Comparison of ENCODE assay signal across 8 mouse cellular contexts in the genomic region with DNA sequence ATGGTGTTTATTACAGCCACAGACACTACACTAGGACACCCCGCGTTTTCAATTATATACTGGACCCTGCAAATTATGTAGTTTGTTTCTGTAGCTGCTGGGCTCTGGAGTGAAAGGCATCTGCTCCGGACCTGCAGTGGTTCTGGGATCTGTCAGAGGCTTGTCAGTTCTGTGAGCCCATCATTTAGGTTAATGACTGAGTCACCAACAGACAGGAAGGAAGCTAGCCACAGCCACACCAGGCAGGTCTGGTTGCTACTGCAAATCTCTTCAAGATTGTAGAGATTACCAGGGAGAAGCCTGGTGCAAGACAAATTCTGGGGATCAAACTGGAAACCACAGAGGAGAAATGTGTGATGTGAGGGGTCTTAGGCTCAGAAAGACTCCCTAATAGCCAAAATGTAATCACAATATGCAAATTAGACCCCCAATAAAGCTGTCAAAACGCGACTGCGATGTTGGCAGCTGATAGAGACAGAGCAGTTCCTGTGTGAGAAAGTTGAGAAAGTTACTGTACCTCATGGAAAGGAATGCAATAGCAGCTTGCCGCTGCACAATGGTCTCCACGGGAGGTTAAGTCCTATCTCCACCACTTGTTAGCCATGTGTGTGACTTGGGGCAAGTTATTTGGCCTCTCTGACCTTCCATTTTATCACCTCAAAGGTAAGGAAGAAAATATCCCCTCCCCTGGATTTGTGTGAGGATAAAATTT. TPM values are rescaled to one million over a fixed set of nuclear protein-coding genes. Genes with fewer than 3 reads are reported as not detected.
A peak's percentile ranks its signal among the peaks of the same experiment; 100 is the strongest.
DNase-seq lines count a peak whose midpoint lies in the region; ATAC-seq lines count a peak whose summit lies in the region.
"Had no signal": no experiment of that assay in that cellular context is flagged by ENCODE, and none has a peak within 500 bp of the region (broad histone marks: within the 10 kb centered on the region; RNA-seq: fewer than 3 reads in every experiment).

No protein-coding gene starts in this region.

- H3K27me3 ChIP-seq in hindbrain, embryonic 13.5 days: no peaks in the 10 kb centered on the region
- H3K27me3 ChIP-seq in hindbrain, embryonic 11.5 days (ENCODE audit: control insufficient read depth, insufficient read depth, low read length): no peaks in the 10 kb centered on the region
- no peaks in the 10 kb centered on the region for H3K27me3 ChIP-seq in liver, embryonic 12.5 days (replicated peaks)

- DNase-seq in hindbrain, embryonic 11.5 days (ENCODE audit: low spot score): no peak
- DNase-seq: spleen, adult 18-20 months had no signal

- H3K4me3 ChIP-seq in hindbrain, embryonic 13.5 days: no peak overlapping the region
- H3K4me3 ChIP-seq in hindbrain, embryonic 11.5 days (ENCODE audit: low read depth, low read length): no peak overlapping the region
- no peak overlapping the region for H3K4me3 ChIP-seq in brown adipose tissue, adult 24 weeks (ENCODE audit: insufficient read depth, low read depth, low read length)
- no peak overlapping the region for H3K4me3 ChIP-seq in liver, embryonic 12.5 days

- no peak overlapping the region for H3K9ac ChIP-seq in hindbrain, embryonic 13.5 days
- H3K9ac ChIP-seq in hindbrain, embryonic 11.5 days (ENCODE audit: low read depth, low read length): no peak overlapping the region
- H3K9ac ChIP-seq in liver, embryonic 12.5 days: no peak overlapping the region

- no peak overlapping the region for H3K4me2 ChIP-seq in hindbrain, embryonic 13.5 days
- H3K4me2 ChIP-seq in hindbrain, embryonic 11.5 days (replicated peaks; ENCODE audit: low read depth, low read length): no peak overlapping the region
- no peak overlapping the region for H3K4me2 ChIP-seq in liver, embryonic 12.5 days

- ATAC-seq in hindbrain, embryonic 13.5 days (ENCODE audit: low FRiP score): no peak
- ATAC-seq in hindbrain, embryonic 11.5 days (ENCODE audit: low FRiP score): no peak
- ATAC-seq in CD4-positive, CD25-positive, alpha-beta regulatory T cell, adult 4 months: peak; percentile 82
- ATAC-seq in liver, embryonic 12.5 days: no peak
- ATAC-seq in erythroblast, adult 5-6 weeks (replicated peaks; ENCODE audit: low FRiP score, poor library complexity, severe bottlenecking): no peak
- no peak; the same call in 1 of the 2 replicates for ATAC-seq in monocyte, adult 5-6 weeks (replicated peaks; ENCODE audit: insufficient number of reproducible peaks, low FRiP score, low TSS enrichment, poor library complexity, severe bottlenecking)

- H3K27ac ChIP-seq in hindbrain, embryonic 13.5 days: 0 out of 2 replicates have a peak overlapping the region, but pooled peaks have one; percentile 77
- H3K27ac ChIP-seq in hindbrain, embryonic 11.5 days (ENCODE audit: low read depth, low read length): no peak overlapping the region; the same call in 1 of the 2 replicates
- H3K27ac ChIP-seq in brown adipose tissue, adult 24 weeks (replicated peaks; ENCODE audit: low read depth, low read length): peak overlapping the region; percentile 62; the same call in 1 of the 2 replicates
- peak overlapping the region; percentile 55 for H3K27ac ChIP-seq in liver, embryonic 12.5 days

- no peaks in the 10 kb centered on the region for H3K36me3 ChIP-seq in hindbrain, embryonic 13.5 days
- no peaks in the 10 kb centered on the region for H3K36me3 ChIP-seq in hindbrain, embryonic 11.5 days (ENCODE audit: control insufficient read depth, insufficient read depth, low read length)
- no peaks in the 10 kb centered on the region for H3K36me3 ChIP-seq in liver, embryonic 12.5 days

- WGBS in hindbrain, embryonic 13.5 days: 40% methylated on average over 8 of the region's 8 CpGs
- 47% methylated on average over 8 of the region's 8 CpGs for WGBS in hindbrain, embryonic 11.5 days
- 13% methylated on average over 8 of the region's 8 CpGs for WGBS in liver, embryonic 12.5 days (ENCODE audit: insufficient replicate concordance)

- H3K4me1 ChIP-seq in hindbrain, embryonic 13.5 days (replicated peaks): peaks cover 32% of the 10 kb centered on the region
- H3K4me1 ChIP-seq in hindbrain, embryonic 11.5 days (replicated peaks; ENCODE audit: control insufficient read depth, insufficient read depth, low read length): peaks cover 3% of the 10 kb centered on the region
- peaks cover 49% of the 10 kb centered on the region for H3K4me1 ChIP-seq in brown adipose tissue, adult 24 weeks (ENCODE audit: control insufficient read depth, insufficient read depth, insufficient read length, low read length)
- peaks cover 54% of the 10 kb centered on the region for H3K4me1 ChIP-seq in liver, embryonic 12.5 days

- no peaks in the 10 kb centered on the region for H3K9me3 ChIP-seq in hindbrain, embryonic 13.5 days
- no peaks in the 10 kb centered on the region for H3K9me3 ChIP-seq in hindbrain, embryonic 11.5 days (ENCODE audit: control insufficient read depth, low read length)
- no peaks in the 10 kb centered on the region for H3K9me3 ChIP-seq in liver, embryonic 12.5 days (replicated peaks)

RNA-seq across cellular contexts. Expression of a gene that starts 22.1 kb away (rescaled TPM):
- polyA plus RNA-seq in hindbrain, embryonic 13.5 days (2015; fragmentation: Nextera tagmentation; extraction: Ambion mirVana): 49.9 and 50.0 TPM in 2 replicates
- polyA plus RNA-seq in hindbrain, embryonic 11.5 days (2014; fragmentation: Nextera tagmentation; extraction: Ambion mirVana): 42.1 and 53.1 TPM in 2 replicates
- 10 to 100 TPM; 17.4 to 26.6 TPM for polyA plus RNA-seq in CD4-positive, CD25-positive, alpha-beta regulatory T cell, adult 4 months (2017; shearing (Covaris generic))
- 36.8 and 56.8 TPM in 2 replicates for polyA plus RNA-seq in brown adipose tissue, adult 24 weeks (2012; ENCODE audit: insufficient read depth, insufficient read length, missing spikeins)
- polyA plus RNA-seq in liver, embryonic 12.5 days (2016; fragmentation: Nextera tagmentation; extraction: Ambion mirVana): 33.7 and 34.3 TPM in 2 replicates
- 0.38 and 14.2 TPM in 2 replicates for total RNA-seq in erythroblast, adult 5-6 weeks (2015; ENCODE audit: low replicate concordance)
- 0.51 and 0.70 TPM in 2 replicates for total RNA-seq in erythroblast, adult 5-6 weeks (2017; ENCODE audit: low replicate concordance)
- 5.1 to 9.4 TPM (median 8.6 TPM) in 3 replicates for total RNA-seq in monocyte, adult 5-6 weeks (2017)

RNA-seq across cellular contexts. Expression of a gene that starts 33.2 kb away (rescaled TPM):
- 4.9 and 5.3 TPM in 2 replicates for polyA plus RNA-seq in hindbrain, embryonic 13.5 days (2015; fragmentation: Nextera tagmentation; extraction: Ambion mirVana)
- polyA plus RNA-seq in hindbrain, embryonic 11.5 days (2014; fragmentation: Nextera tagmentation; extraction: Ambion mirVana): 2.0 and 3.2 TPM in 2 replicates
- not detected for polyA plus RNA-seq in CD4-positive, CD25-positive, alpha-beta regulatory T cell, adult 4 months (2017; shearing (Covaris generic))
- not detected in 2 replicates for polyA plus RNA-seq in brown adipose tissue, adult 24 weeks (2012; ENCODE audit: insufficient read depth, insufficient read length, missing spikeins)
- 0.32 TPM in 1 of 2 replicates, not detected in the other for polyA plus RNA-seq in liver, embryonic 12.5 days (2016; fragmentation: Nextera tagmentation; extraction: Ambion mirVana)
- total RNA-seq in erythroblast, adult 5-6 weeks (2015; ENCODE audit: low replicate concordance): not detected in 2 replicates
- not detected in 2 replicates for total RNA-seq in erythroblast, adult 5-6 weeks (2017; ENCODE audit: low replicate concordance)
- not detected in 3 replicates for total RNA-seq in monocyte, adult 5-6 weeks (2017)

RNA-seq across cellular contexts. Expression of a gene that starts 49.1 kb away (rescaled TPM):
- polyA plus RNA-seq in hindbrain, embryonic 13.5 days (2015; fragmentation: Nextera tagmentation; extraction: Ambion mirVana): 27.1 and 27.7 TPM in 2 replicates
- 18.6 and 22.2 TPM in 2 replicates for polyA plus RNA-seq in hindbrain, embryonic 11.5 days (2014; fragmentation: Nextera tagmentation; extraction: Ambion mirVana)
- 10 to 100 TPM; 12.4 to 12.9 TPM for polyA plus RNA-seq in CD4-positive, CD25-positive, alpha-beta regulatory T cell, adult 4 months (2017; shearing (Covaris generic))
- 16.2 and 18.3 TPM in 2 replicates for polyA plus RNA-seq in brown adipose tissue, adult 24 weeks (2012; ENCODE audit: insufficient read depth, insufficient read length, missing spikeins)
- polyA plus RNA-seq in liver, embryonic 12.5 days (2016; fragmentation: Nextera tagmentation; extraction: Ambion mirVana): 4.0 and 4.5 TPM in 2 replicates
- total RNA-seq in erythroblast, adult 5-6 weeks (2015; ENCODE audit: low replicate concordance): 3.8 and 4.0 TPM in 2 replicates
- total RNA-seq in erythroblast, adult 5-6 weeks (2017; ENCODE audit: low replicate concordance): 3.8 and 3.9 TPM in 2 replicates
- total RNA-seq in monocyte, adult 5-6 weeks (2017): 21.1 to 28.9 TPM (median 23.0 TPM) in 3 replicates

RNA-seq across cellular contexts. Expression of a gene that starts 56.8 kb away (rescaled TPM):
- polyA plus RNA-seq in hindbrain, embryonic 13.5 days (2015; fragmentation: Nextera tagmentation; extraction: Ambion mirVana): 34.1 and 35.8 TPM in 2 replicates
- polyA plus RNA-seq in hindbrain, embryonic 11.5 days (2014; fragmentation: Nextera tagmentation; extraction: Ambion mirVana): 47.3 and 52.8 TPM in 2 replicates
- polyA plus RNA-seq in CD4-positive, CD25-positive, alpha-beta regulatory T cell, adult 4 months (2017; shearing (Covaris generic)): 1 to 10 TPM; 4.4 to 5.1 TPM
- 4.6 and 13.0 TPM in 2 replicates for polyA plus RNA-seq in brown adipose tissue, adult 24 weeks (2012; ENCODE audit: insufficient read depth, insufficient read length, missing spikeins)
- polyA plus RNA-seq in liver, embryonic 12.5 days (2016; fragmentation: Nextera tagmentation; extraction: Ambion mirVana): 12.3 and 13.6 TPM in 2 replicates
- total RNA-seq in erythroblast, adult 5-6 weeks (2015; ENCODE audit: low replicate concordance): not detected in 2 replicates
- total RNA-seq in erythroblast, adult 5-6 weeks (2017; ENCODE audit: low replicate concordance): not detected in 2 replicates
- total RNA-seq in monocyte, adult 5-6 weeks (2017): 0.78 TPM in 1 of 3 replicates, not detected in the others
